Mouse (Mus musculus) heart, adult 2 months (tissue): ENCODE data around the gene Fam129b. TPM values are rescaled to one million over a fixed set of nuclear protein-coding genes. Genes with fewer than 3 reads are reported as not detected.

ENCODE experiments used
- DNase-seq, 2 experiments: peaks; one replicate each; pipeline ENCODE4 v3.0.0; 2021
- H3K27ac ChIP-seq: fragments of 200-600 bp; 2 replicates; pipeline ENCODE4 v1.8.1; 2022
- H3K27me3 ChIP-seq: fragments of 200-500 bp; 2 replicates; pipeline ENCODE4 v1.6.1; 2012; ENCODE audit warnings: mild to moderate bottlenecking, low read length, inconsistent platforms, mixed read lengths; ENCODE audit not compliant: control insufficient read depth, insufficient read depth
- H3K36me3 ChIP-seq: fragments of 200-500 bp; 2 replicates; pipeline ENCODE4 v1.6.1; 2012; ENCODE audit warnings: low read length, inconsistent platforms; ENCODE audit not compliant: control insufficient read depth, insufficient read depth
- H3K4me1 ChIP-seq: fragments of 200-500 bp; 2 replicates; pipeline ENCODE4 v1.6.1; 2011; ENCODE audit warnings: low read length; ENCODE audit not compliant: control insufficient read depth, insufficient read depth
- H3K4me3 ChIP-seq: fragments of 200-600 bp; 2 replicates; pipeline ENCODE4 v1.8.1; 2022
- H3K79me2 ChIP-seq: fragments of 200-500 bp; replicated peaks from 2 replicates; pipeline ENCODE4 v1.6.1; 2012; ENCODE audit warnings: mild to moderate bottlenecking, inconsistent platforms, low read length, moderate library complexity, mixed read lengths; ENCODE audit not compliant: control insufficient read depth, insufficient read depth
- H3K9ac ChIP-seq: fragments of 200-500 bp; 2 replicates; pipeline ENCODE4 v1.6.1; 2012; ENCODE audit warnings: low read depth, mild to moderate bottlenecking, control low read depth, inconsistent platforms, low read length, mixed read lengths
- CTCF ChIP-seq: fragments of 200-600 bp; IDR thresholded peaks from 2 replicates; pipeline ENCODE4 v1.8.1; 2022; ENCODE audit warnings: antibody characterized with exemption, mild to moderate bottlenecking, moderate library complexity
- EP300 ChIP-seq: fragments of 200-500 bp; IDR thresholded peaks from 2 replicates; pipeline ENCODE4 v1.6.1; 2011; ENCODE audit warnings: low read depth, low read length, control low read depth; ENCODE audit not compliant: insufficient read depth
- POLR2A ChIP-seq: fragments of 200-500 bp; IDR thresholded peaks from 2 replicates; pipeline ENCODE4 v1.6.1; 2011; ENCODE audit warnings: mild to moderate bottlenecking, low read depth, low read length, control low read depth; ENCODE audit not compliant: insufficient read depth
- WGBS: fragments of 180-500 bp; shearing (Covaris S2); methylation state at CpG from one replicate; pipeline ENCODE4 v1.1.7; 2018; 5-methylcytosine and 5-hydroxymethylcytosine counted together
- intact Hi-C: fragments of 180-260 bp; cut with DNase I; formaldehyde crosslinking; loops from one replicate; pipeline ENCODE4 v1.15.1; 2025
- polyA plus RNA-seq: library from polyadenylated mRNA; depleted of rRNA; stranded (reverse); fragments of >200 nt; gene quantifications from 2 replicates; pipeline ENCODE4 v1.2.3, GENCODE M21; 2012
- total RNA-seq, 2 experiments: library from RNA; stranded (reverse); gene quantifications; 2 replicates each; pipeline ENCODE4 v1.2.3; 2021

The Fam129b gene
- total and polyA plus RNA-seq, 3 experiments = 19.5 to 21.0 (median 20.0) TPM

DNA sequence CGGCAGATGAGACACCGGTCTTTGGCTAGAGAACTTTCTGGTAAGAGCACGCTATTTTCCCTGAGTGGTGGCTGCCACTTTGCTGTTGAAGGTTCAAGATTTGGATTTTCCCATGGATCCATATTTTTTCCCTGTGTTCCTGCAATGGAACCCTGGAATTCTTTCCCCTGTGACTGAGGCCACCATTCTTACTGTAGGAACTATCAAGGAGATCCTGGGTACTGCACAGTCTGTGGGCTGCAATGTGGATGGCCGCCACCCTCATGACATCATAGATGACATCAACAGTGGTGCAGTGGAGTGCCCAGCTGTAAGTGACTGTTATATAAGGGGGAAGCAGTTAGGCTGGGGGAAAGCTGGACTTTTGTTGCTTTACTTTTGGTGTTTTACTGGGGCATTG, 87.6 kb downstream of the Fam129b start:
- Histone ChIP-seq H3K27ac (no peak overlapping the region), H3K4me1 (peaks cover 15% of the 10 kb centered on the region), H3K36me3 (no peaks in the 10 kb centered on the region), H3K4me3 (no peak overlapping the region), H3K9ac (no peak overlapping the region), H3K27me3 (no peaks in the 10 kb centered on the region), H3K79me2 (no peaks in the 10 kb centered on the region)
- TF ChIP-seq CTCF (no peak), POLR2A (no peak), EP300 (no peak)
- whole genome bisulfite sequencing = 66% methylated on average over 4 of the region's 4 CpGs
- intact Hi-C loops = no loop called here
- DNase-seq = no peak

DNA sequence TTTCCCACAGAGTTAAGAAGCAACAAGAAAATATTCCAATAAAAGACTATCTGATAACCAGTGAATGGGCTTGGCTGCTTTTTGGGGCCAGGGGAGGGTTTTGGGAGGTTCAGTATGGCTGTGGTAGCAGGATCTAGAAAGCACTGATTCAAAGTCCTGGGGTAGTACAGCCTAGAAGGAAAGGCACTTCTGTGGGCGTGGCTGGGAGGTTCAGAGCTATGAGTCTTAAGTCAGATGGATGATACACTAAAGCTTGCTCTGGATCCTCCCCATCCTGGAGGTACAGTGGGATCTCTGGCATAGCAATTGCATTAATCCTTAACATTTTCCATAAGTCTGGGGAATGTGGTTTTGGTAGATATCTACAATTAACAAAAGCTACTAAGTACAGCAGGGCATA, 88.1 kb downstream of the Fam129b start:
- Histone ChIP-seq H3K79me2 (no peaks in the 10 kb centered on the region), H3K9ac (no peak overlapping the region), H3K4me1 (peaks cover 17% of the 10 kb centered on the region), H3K36me3 (no peaks in the 10 kb centered on the region), H3K27me3 (no peaks in the 10 kb centered on the region), H3K27ac (no peak overlapping the region), H3K4me3 (no peak overlapping the region)
- intact Hi-C loops = no loop called here
- 78% methylated on average over 1 of the region's 1 CpGs for WGBS
- DNase-seq = no peak
- TF ChIP-seq CTCF = no peak
- no peak for TF ChIP-seq EP300
- TF ChIP-seq POLR2A = no peak

DNA sequence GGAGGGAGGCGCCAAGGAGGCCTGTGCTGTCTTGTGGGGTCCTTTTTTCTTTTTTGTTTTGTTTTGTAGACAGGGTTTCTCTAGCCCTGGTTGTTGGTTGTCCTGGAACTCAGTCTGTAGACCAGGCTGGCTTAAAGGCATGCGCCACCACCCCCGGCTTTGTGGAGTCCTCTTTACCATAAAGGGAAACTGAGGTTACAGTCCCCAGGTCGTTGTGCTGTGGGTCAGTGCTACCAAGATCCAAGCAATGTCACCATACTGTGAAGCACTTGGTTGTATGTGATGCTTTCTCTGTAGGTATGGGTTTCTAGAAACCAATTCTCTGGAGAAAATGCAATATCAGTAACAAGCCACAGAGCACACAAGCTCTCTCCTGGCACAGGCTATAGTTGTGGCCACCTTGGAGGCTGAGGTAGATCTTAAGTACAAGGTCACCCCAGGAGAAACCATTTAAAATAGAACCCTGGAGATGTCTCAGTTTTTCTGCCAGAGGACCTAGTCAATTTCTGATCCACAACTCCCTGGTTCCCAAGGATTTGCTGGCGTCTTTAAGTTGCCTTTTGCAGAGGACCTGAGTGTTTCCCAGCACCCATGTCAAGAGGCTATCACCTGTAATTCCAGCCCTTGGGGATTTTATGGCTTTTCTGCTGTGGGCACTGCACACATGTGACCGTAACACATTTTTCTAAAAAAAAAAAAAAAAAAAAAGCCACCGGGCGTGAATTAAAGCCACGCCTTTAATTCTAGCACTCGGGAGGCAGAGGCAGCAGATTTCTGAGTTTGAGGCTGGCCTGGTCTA, 88.9 kb downstream of the Fam129b start:
- no peak overlapping the region for H3K9ac ChIP-seq

DNA sequence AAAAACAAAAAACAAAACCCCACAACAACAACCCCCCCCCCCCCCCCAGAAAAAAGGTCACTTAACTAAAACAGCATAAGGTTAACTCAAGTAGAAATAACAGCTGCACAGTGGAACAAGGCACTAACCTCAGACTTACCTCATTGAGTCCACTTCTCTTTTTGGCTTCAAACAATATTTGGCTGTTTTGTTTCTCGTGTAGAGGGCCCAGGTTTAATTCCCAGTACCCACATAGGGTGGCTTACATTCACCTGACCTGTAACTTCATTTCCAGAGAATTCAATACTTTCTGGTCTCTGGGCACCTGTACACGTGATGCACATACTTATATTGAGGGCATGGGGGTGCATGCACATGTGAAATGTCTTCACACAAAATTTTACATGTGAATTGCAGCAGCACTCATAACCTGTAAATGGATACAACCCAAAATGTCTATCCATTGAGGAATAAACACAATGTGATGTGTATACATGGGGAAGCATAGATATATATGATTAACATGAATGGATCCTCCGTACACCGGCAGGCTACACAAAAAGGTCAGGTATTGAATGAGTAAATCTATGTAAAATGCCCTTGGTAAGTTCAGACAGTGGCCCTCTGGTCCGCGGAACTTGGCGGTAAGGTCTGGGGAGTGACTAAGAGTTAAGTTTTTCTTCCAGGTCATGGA, 89.7 kb downstream of the Fam129b start:
- no peak overlapping the region for H3K4me3 ChIP-seq
- no peaks in the 10 kb centered on the region for H3K27me3 ChIP-seq
- intact Hi-C loops = no loop called here
- no peaks in the 10 kb centered on the region for H3K79me2 ChIP-seq
- H3K9ac ChIP-seq = no peak overlapping the region
- no peak overlapping the region; the same call in 1 of the 2 replicates for H3K27ac ChIP-seq
- WGBS = 29% methylated on average over 7 of the region's 7 CpGs
- H3K36me3 ChIP-seq = no peaks in the 10 kb centered on the region
- no peak for DNase-seq
- peaks cover 21% of the 10 kb centered on the region for H3K4me1 ChIP-seq
- no peak for TF ChIP-seq EP300
- TF ChIP-seq POLR2A = 0 out of 2 replicates have a peak, but pooled peaks have one; percentile 4

More for the DNA sequence above, 88.9 kb downstream of the Fam129b start:
- no peaks in the 10 kb centered on the region for H3K36me3 ChIP-seq
- H3K27me3 ChIP-seq = no peaks in the 10 kb centered on the region
- DNase-seq = no peak
- no peak overlapping the region for H3K27ac ChIP-seq
- no peak overlapping the region for H3K4me3 ChIP-seq
- intact Hi-C loops = no loop called here
- peaks cover 20% of the 10 kb centered on the region for H3K4me1 ChIP-seq
- no peaks in the 10 kb centered on the region for H3K79me2 ChIP-seq
- TF ChIP-seq EP300 (no peak), POLR2A (no peak), CTCF (no peak)
- 55% methylated on average over 10 of the region's 10 CpGs for WGBS

DNA sequence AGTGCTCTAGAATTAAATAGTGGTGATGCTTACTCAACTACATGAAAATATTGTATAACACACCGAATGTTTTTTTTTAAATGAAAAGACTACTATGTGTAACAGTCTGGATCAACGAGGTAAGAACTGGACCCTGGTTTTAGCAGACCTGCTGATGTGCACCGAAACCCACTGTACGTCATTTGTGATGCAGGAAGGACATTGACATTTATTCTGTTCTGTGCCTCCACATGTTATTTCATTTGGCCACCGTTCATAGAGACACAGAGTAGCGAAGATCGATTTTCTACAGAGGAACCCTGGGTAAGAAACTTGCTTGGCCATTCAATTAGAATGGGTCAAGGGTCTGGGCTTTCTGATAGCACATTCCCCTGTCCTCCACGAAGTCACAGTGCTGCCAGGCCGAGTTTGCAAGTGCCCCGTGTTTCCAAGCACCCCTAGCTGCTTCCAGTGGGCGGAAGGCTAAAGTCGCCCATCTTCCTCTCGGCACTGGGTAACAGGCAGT, 90.3 kb downstream of the Fam129b start:
- 6% methylated on average over 13 of the region's 13 CpGs for WGBS
- Histone ChIP-seq H3K4me3 (peak overlapping the region; percentile 70), H3K4me1 (peaks cover 19% of the 10 kb centered on the region), H3K9ac (peak overlapping the region; percentile 91), H3K36me3 (no peaks in the 10 kb centered on the region), H3K27ac (peak overlapping the region; percentile 100), H3K79me2 (no peaks in the 10 kb centered on the region), H3K27me3 (no peaks in the 10 kb centered on the region)
- intact Hi-C loops = no loop called here
- TF ChIP-seq CTCF (no peak), EP300 (no peak), POLR2A (no peak)
- no peak for DNase-seq
